Mouse (Mus musculus) mouse embryonic stem cell (cell line): ENCODE results near the gene Tlcd1.

Source experiments
- in situ Hi-C, 2 experiments: fragments of 300-500 bp; cut with MboI; formaldehyde crosslinking; loops; 1 replicate in 1 of 2; 3 replicates in 1 of 2; pipeline ENCODE4 v1.14.3; 2019 to 2020; ENCODE audit warnings: low sequenced_read_pairs in 2 of 2, low pct_unique_long_range_greater_than_20kb in 1 of 2, mixed read lengths in 1 of 2; ENCODE audit not compliant: unreplicated experiment in 1 of 2

Tlcd1 gene

GRCm38 (mm10) chr11:78188331-78189233, 12.1 kb downstream of the Tlcd1 start, which contains the start of gene Rab34:
Gene Rab34, plus strand, starts transcription at chr11:78188430.
- in situ Hi-C loops = no loop called here

GRCm38 (mm10) chr11:78189234-78190040, 12.9 kb downstream of the Tlcd1 start:
- in situ Hi-C loops = no loop called here

GRCm38 (mm10) chr11:78190041-78190440, 13.5 kb downstream of the Tlcd1 start:
- in situ Hi-C loops = no loop called here

- in situ Hi-C loops = no loop called here
Observed at GRCm38 (mm10) chr11:78193113-78193512, 16.6 kb downstream of the Tlcd1 start, which contains the start of gene Proca1. Gene Proca1, plus strand, starts transcription at chr11:78193392.

GRCm38 (mm10) chr11:78194411-78195100, 18.0 kb downstream of the Tlcd1 start:
- in situ Hi-C loops = no loop called here

GRCm38 (mm10) chr11:78195101-78195863, 18.8 kb downstream of the Tlcd1 start:
- in situ Hi-C loops = no loop called here

GRCm38 (mm10) chr11:78202372-78202771, 25.9 kb downstream of the Tlcd1 start:
- in situ Hi-C loops = no loop called here

GRCm38 (mm10) chr11:78204287-78204686, 27.8 kb downstream of the Tlcd1 start:
- in situ Hi-C loops = no loop called here

- in situ Hi-C loops = no loop called here
Observed at GRCm38 (mm10) chr11:78205361-78206206, 29.1 kb downstream of the Tlcd1 start.

GRCm38 (mm10) chr11:78207190-78207589, 30.7 kb downstream of the Tlcd1 start:
- in situ Hi-C loops = no loop called here

- in situ Hi-C loops = no loop called here
Observed at GRCm38 (mm10) chr11:78209886-78210285, 33.4 kb downstream of the Tlcd1 start.

GRCm38 (mm10) chr11:78210615-78211014, 34.1 kb downstream of the Tlcd1 start:
- in situ Hi-C loops = no loop called here

GRCm38 (mm10) chr11:78211513-78211912, 35.0 kb downstream of the Tlcd1 start:
- in situ Hi-C loops = no loop called here

GRCm38 (mm10) chr11:78213086-78213817, 36.7 kb downstream of the Tlcd1 start:
- in situ Hi-C loops = no loop called here

GRCm38 (mm10) chr11:78215709-78216317, 39.3 kb downstream of the Tlcd1 start:
- in situ Hi-C loops = loop anchor here in 1 of 2 experiments (5.0 kb wide), 1 partner anchor 66 kb away; no protein-coding TSS in a partner anchor

GRCm38 (mm10) chr11:78223586-78223985, 47.1 kb downstream of the Tlcd1 start:
- in situ Hi-C loops = loop anchor here in 1 of 2 experiments (5.0 kb wide), 1 partner anchor 59 kb away; no protein-coding TSS in a partner anchor
